Mouse (Mus musculus): ENCODE measurements at regions not wholly inside any gene's neighbourhood (a gene's known extent, or its start where the extent isn't known, plus 50 kb on each side); places are given as distances from the start of the nearest gene placed in this dataset.

DNA sequence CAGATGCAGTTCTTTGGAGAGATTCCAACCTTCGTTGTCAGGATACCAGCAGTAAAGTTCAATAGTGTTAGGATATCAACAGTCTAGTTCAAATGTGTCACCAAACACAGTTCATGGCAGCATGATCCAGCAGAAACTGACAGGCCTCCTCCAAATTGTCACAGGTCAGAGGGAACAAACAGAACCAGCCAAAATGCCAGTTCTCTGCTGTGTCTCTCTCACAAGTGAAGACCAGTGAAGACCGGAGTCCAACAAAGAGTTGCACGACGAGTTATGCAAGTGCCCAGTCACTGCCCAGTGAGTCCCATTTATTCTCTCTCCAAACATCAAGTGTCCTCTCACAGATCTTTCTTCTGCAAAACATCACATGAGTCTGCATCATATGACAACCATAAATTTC, 293.4 kb upstream of the Sstr1 start (continued):
- TF ChIP-seq TCF12 (IDR thresholded peaks at IDR 0.05; ENCODE audit: low read depth, low read length) (no peak), USF2 (IDR thresholded peaks at IDR 0.05; ENCODE audit: borderline replicate concordance in 1 of 2, insufficient read depth in 1 of 2, low read depth in 1 of 2, low read length in 2 of 2) (no peak), JUND (IDR thresholded peaks at IDR 0.05; ENCODE audit: low read depth, low read length) (no peak)

DNA sequence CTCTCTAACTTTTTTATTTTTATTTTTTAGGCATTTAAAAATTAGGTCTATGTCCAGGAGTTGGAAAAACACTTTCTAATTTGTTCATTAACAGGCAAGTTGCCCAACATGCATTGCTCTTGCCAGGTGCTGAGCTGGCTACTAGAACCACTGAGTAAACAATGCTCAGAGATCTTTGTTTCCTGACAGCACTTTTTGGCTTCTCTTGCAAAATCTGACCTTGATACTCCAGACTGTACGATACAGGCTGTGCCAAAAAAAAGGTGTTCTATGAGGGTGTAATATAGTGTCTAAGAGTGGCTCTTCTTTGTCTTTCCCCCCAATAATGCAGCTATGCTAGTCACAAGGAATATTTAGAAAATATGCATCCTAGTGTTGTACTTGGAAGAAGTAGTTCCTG, 289.5 kb upstream of the Sstr1 start:
- TF ChIP-seq KAT2A (conservative IDR thresholded peaks at IDR 0.05; ENCODE audit: low read depth, low read length) (no peak), POLR2AphosphoS2 (IDR thresholded peaks at IDR 0.05; ENCODE audit: low read length) (no peak), MYB (IDR thresholded peaks at IDR 0.05; ENCODE audit: low read depth, low read length) (no peak), E2F4 (IDR thresholded peaks at IDR 0.05; ENCODE audit: borderline replicate concordance, low read depth, low read length) (no peak), UBTF (IDR thresholded peaks at IDR 0.05; ENCODE audit: borderline replicate concordance, insufficient read depth, low read depth, low read length) (no peak), ZC3H11A (IDR thresholded peaks at IDR 0.05; ENCODE audit: low read depth, low read length) (no peak), GABPA (IDR thresholded peaks at IDR 0.05; ENCODE audit: low read depth, low read length) (no peak), SIN3A (IDR thresholded peaks at IDR 0.05; ENCODE audit: low read length) (no peak), POLR2AphosphoS5 (IDR thresholded peaks at IDR 0.05; ENCODE audit: borderline replicate concordance, low read depth, low read length) (no peak), MAFK (IDR thresholded peaks at IDR 0.05; ENCODE audit: borderline replicate concordance, low read depth, low read length) (no peak), MAZ (IDR thresholded peaks at IDR 0.05; ENCODE audit: low read depth, low read length) (no peak)
- DNase-seq (ENCODE audit: low read depth, low spot score) = no peak

DNA sequence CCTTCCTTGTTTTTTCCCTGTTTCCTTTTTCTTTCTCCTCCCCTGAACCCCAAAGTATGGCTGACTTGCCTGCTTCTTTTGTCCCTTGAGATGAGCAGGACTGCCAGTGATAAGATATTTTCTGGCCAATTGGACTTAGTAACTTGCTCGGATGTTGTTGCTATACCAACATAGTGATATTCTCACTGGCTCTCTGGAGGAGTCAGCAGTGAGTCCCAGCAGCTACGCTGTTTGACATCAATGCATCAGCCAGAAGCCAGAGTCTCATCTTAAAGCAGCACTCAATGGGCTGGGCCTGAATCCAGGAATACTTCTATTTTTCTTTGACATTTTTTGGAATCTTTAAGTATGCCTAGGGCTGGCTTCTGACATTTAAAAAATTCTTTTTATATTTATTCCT, 287.1 kb upstream of the Sstr1 start:
- Histone ChIP-seq H3K4me3 (ENCODE audit: control insufficient read depth in 1 of 2, insufficient read depth in 1 of 2, low read depth in 2 of 2, low read length in 2 of 2) (no peak overlapping the region), H3K36me3 (ENCODE audit: control insufficient read depth in 1 of 2, insufficient read depth in 2 of 2, low read length in 2 of 2) (no peaks in the 10 kb centered on the region), H3K27me3 (ENCODE audit: control insufficient read depth in 1 of 2, insufficient read depth in 2 of 2, low read length in 2 of 2) (no peaks in the 10 kb centered on the region; a peak in 1 of 4 replicates), H3K9me3 (replicated peaks; ENCODE audit: insufficient read depth, low read length) (no peaks in the 10 kb centered on the region), H3K9ac (ENCODE audit: control insufficient read depth, low read depth, low read length, poor library complexity, severe bottlenecking) (no peak overlapping the region), H3K27ac (ENCODE audit: control insufficient read depth, low read depth, low read length) (no peak overlapping the region), H3K4me1 (ENCODE audit: control insufficient read depth in 1 of 2, insufficient read depth in 2 of 2, low read length in 2 of 2) (no peaks in the 10 kb centered on the region), H3K79me2 (ENCODE audit: control insufficient read depth, insufficient read depth, low read length, poor library complexity) (no peaks in the 10 kb centered on the region)
- no peak for DNase-seq (ENCODE audit: low read depth, low spot score)
- TF ChIP-seq MYC (IDR thresholded peaks at IDR 0.05; ENCODE audit: low read depth, low read length) = no peak
- no peak for TF ChIP-seq ZC3H11A (IDR thresholded peaks at IDR 0.05; ENCODE audit: low read depth, low read length)
- no peak for TF ChIP-seq SIN3A (IDR thresholded peaks at IDR 0.05; ENCODE audit: low read length)
- TF ChIP-seq POLR2AphosphoS5 (IDR thresholded peaks at IDR 0.05; ENCODE audit: borderline replicate concordance, low read depth, low read length) = no peak
- TF ChIP-seq MAFK (IDR thresholded peaks at IDR 0.05; ENCODE audit: borderline replicate concordance, low read depth, low read length) = no peak
- no peak for TF ChIP-seq TAL1 (IDR thresholded peaks at IDR 0.05; ENCODE audit: low read length)
- no peak for TF ChIP-seq MAX (IDR thresholded peaks at IDR 0.05; ENCODE audit: low read length)
- TF ChIP-seq RCOR1 (IDR thresholded peaks at IDR 0.05; ENCODE audit: low read depth, low read length) = no peak
- no peak for TF ChIP-seq HCFC1 (IDR thresholded peaks at IDR 0.05; ENCODE audit: low read depth, low read length)
- no peak for TF ChIP-seq POLR2AphosphoS2 (IDR thresholded peaks at IDR 0.05; ENCODE audit: low read length)
- TF ChIP-seq MXI1 (IDR thresholded peaks at IDR 0.05; ENCODE audit: low read depth, low read length) = no peak
- no peak for TF ChIP-seq EP300 (IDR thresholded peaks at IDR 0.05; ENCODE audit: low read depth in 1 of 2, low read length in 2 of 2)
- no peak for TF ChIP-seq BHLHE40 (IDR thresholded peaks at IDR 0.05; ENCODE audit: borderline replicate concordance, low read depth, low read length)
- no peak for TF ChIP-seq MEF2A (IDR thresholded peaks at IDR 0.05; ENCODE audit: extremely low read depth, insufficient replicate concordance, low read depth, low read length, poor library complexity, severe bottlenecking)
- TF ChIP-seq USF1 (IDR thresholded peaks at IDR 0.05; ENCODE audit: low read depth, low read length) = no peak
- TF ChIP-seq ZNF384 (IDR thresholded peaks at IDR 0.05; ENCODE audit: low read depth, low read length) = no peak
- no peak for TF ChIP-seq MAZ (IDR thresholded peaks at IDR 0.05; ENCODE audit: low read depth, low read length)

More for the DNA sequence above, 289.5 kb upstream of the Sstr1 start:
- Histone ChIP-seq H3K9me3 (replicated peaks; ENCODE audit: insufficient read depth, low read length) (no peaks in the 10 kb centered on the region), H3K79me2 (ENCODE audit: control insufficient read depth, insufficient read depth, low read length, poor library complexity) (no peaks in the 10 kb centered on the region), H3K4me3 (ENCODE audit: control insufficient read depth in 1 of 2, insufficient read depth in 1 of 2, low read depth in 2 of 2, low read length in 2 of 2) (no peak overlapping the region), H3K4me1 (ENCODE audit: control insufficient read depth in 1 of 2, insufficient read depth in 2 of 2, low read length in 2 of 2) (no peaks in the 10 kb centered on the region), H3K27ac (ENCODE audit: control insufficient read depth, low read depth, low read length) (no peak overlapping the region), H3K27me3 (ENCODE audit: control insufficient read depth in 1 of 2, insufficient read depth in 2 of 2, low read length in 2 of 2) (no peaks in the 10 kb centered on the region; a peak in 1 of 4 replicates), H3K9ac (ENCODE audit: control insufficient read depth, low read depth, low read length, poor library complexity, severe bottlenecking) (no peak overlapping the region), H3K36me3 (ENCODE audit: control insufficient read depth in 1 of 2, insufficient read depth in 2 of 2, low read length in 2 of 2) (no peaks in the 10 kb centered on the region)
